Mouse (Mus musculus) bone marrow macrophage, adult 2 months (primary cell): ENCODE data around the gene Gm9913.

Experiments
- CTCF ChIP-seq: IDR thresholded peaks from 2 replicates; pipeline ENCODE4 v1.5.1; 2012; ENCODE audit warnings: low read depth, mild to moderate bottlenecking, low read length, moderate library complexity
- POLR2A ChIP-seq: IDR thresholded peaks from 2 replicates; pipeline ENCODE4 v1.6.1; 2012; ENCODE audit warnings: mild to moderate bottlenecking, low read depth, low read length, borderline replicate concordance

GRCm38 (mm10) chr2:125481116-125481515 lies 23.8 kb upstream of the Gm9913 start:
- TF ChIP-seq CTCF (no peak), POLR2A (no peak)
